Mouse (Mus musculus): ENCODE results near the gene Csf2rb. TPM values are rescaled to one million over a fixed set of nuclear protein-coding genes. Genes with fewer than 3 reads are reported as not detected.
"Not testable (repeated sequence)": the region's sequence is repeated elsewhere in the genome, so short reads cannot be mapped to it uniquely, and the experiment has no call there.

The Csf2rb gene
- polyA plus RNA-seq, 1 experiment from 2014 or later: 1.1 TPM

GRCm38 (mm10) chr15:78309865-78310264 lies 15.7 kb upstream of the Csf2rb start:
- Histone ChIP-seq H3K9ac (no peak overlapping the region), H3K27me3 (no peaks in the 10 kb centered on the region), H3K27ac (replicated peaks) (no peak overlapping the region), H3K4me2 (no peak overlapping the region), H3K4me1 (replicated peaks) (0 out of 2 replicates have a peak, but pooled peaks cover 4% of the 10 kb centered on the region), H3K36me3 (no peaks in the 10 kb centered on the region), H3K4me3 (no peak overlapping the region), H3K9me3 (no peaks in the 10 kb centered on the region)
- no peak for ATAC-seq (ENCODE audit: low read depth)
- 30% methylated on average over 5 of the region's 5 CpGs for WGBS

DNA sequence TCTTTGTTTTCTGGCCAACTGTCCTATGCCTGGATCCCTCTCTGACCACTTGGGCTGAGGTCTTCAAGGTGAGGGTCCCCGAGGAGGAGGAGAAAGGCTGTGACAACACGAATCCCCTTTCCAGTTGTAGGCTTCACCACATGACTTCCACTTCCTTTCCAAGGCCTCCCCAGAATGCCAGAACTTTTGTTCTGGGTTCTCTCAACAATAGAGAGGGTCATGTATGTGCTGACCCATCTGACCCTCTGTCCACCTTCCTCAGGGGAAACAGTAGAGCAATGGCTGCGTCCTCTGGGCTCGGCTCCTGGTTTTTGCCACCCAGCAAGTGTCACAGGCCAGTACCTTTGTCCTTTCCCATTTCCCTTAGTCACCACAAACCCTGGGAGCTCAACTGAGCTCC lies 14.6 kb upstream of the Csf2rb start:
- Histone ChIP-seq H3K4me3 (no peak overlapping the region), H3K9ac (no peak overlapping the region), H3K9me3 (no peaks in the 10 kb centered on the region), H3K4me2 (no peak overlapping the region), H3K36me3 (no peaks in the 10 kb centered on the region), H3K4me1 (replicated peaks) (0 out of 2 replicates have a peak, but pooled peaks cover 4% of the 10 kb centered on the region), H3K27ac (replicated peaks) (no peak overlapping the region), H3K27me3 (peaks cover 5% of the 10 kb centered on the region; the same call in 1 of the 2 replicates)
- ATAC-seq (ENCODE audit: low read depth): no peak
- WGBS: 83% methylated on average over 4 of the region's 4 CpGs

- not testable (repeated sequence) for ATAC-seq (ENCODE audit: low read depth); H3K4me1 ChIP-seq (replicated peaks); H3K4me2 ChIP-seq; H3K36me3 ChIP-seq; H3K27ac ChIP-seq (replicated peaks); H3K4me3 ChIP-seq; H3K27me3 ChIP-seq; H3K9me3 ChIP-seq; H3K9ac ChIP-seq
- 83% methylated on average over 4 of the region's 4 CpGs for WGBS
These were observed 12.9 kb upstream of the Csf2rb start for GRCm38 (mm10) chr15:78312421-78313233.

GRCm38 (mm10) chr15:78313659-78314058 lies 11.9 kb upstream of the Csf2rb start:
- H3K27ac ChIP-seq (replicated peaks); H3K4me3 ChIP-seq; H3K36me3 ChIP-seq; H3K4me2 ChIP-seq; H3K27me3 ChIP-seq; ATAC-seq (ENCODE audit: low read depth); H3K9ac ChIP-seq; H3K9me3 ChIP-seq; H3K4me1 ChIP-seq (replicated peaks): not testable (repeated sequence)
- WGBS: 89% methylated on average over 5 of the region's 5 CpGs

GRCm38 (mm10) chr15:78318338-78319171 lies 7.0 kb upstream of the Csf2rb start:
- not testable (repeated sequence) for H3K9me3 ChIP-seq; H3K36me3 ChIP-seq; H3K4me3 ChIP-seq; H3K4me1 ChIP-seq (replicated peaks); H3K27ac ChIP-seq (replicated peaks); H3K27me3 ChIP-seq; ATAC-seq (ENCODE audit: low read depth); H3K9ac ChIP-seq; H3K4me2 ChIP-seq
- 91% methylated on average over 2 of the region's 2 CpGs for WGBS

DNA sequence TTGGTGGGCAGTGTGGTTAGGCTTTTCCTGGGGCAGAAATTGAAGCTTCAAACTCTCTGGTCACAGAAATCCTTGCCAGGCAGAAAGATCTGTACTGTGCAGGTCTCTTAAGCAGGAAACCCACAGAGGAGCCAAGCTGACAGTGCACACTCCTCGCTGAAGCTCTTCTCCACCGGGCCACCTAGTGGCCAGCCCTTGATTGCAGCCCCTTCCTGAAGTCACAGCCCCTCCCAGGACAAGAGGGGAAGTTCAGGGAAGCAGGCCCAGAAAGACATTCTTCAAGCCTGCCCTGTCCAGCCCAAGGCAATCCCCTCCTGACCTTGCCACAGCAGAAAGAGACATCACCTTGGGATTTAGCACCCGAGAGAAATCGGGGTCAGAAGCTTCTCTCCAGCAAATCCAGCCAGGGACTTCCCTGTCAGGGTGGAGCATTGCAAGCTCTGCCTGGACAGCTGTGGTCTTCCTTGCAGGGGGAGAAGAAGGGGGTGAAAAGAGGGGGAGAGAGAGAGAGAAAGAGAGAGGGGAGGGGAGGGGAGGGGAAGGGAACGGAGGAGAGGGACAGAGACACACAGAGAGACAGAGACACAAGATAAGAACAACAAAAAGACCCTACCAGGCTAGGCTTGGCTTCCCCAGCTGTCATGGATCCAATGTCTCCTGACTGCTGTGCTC lies 4.6 kb upstream of the Csf2rb start:
- H3K4me2 ChIP-seq: no peak overlapping the region
- ATAC-seq (ENCODE audit: low read depth): 0 out of 2 replicates have a peak, but pooled peaks have one; percentile 32
- H3K27ac ChIP-seq (replicated peaks): no peak overlapping the region
- 21% methylated on average over 5 of the region's 5 CpGs for WGBS
- H3K9ac ChIP-seq: no peak overlapping the region
- no peaks in the 10 kb centered on the region for H3K4me1 ChIP-seq (replicated peaks)
- no peaks in the 10 kb centered on the region for H3K27me3 ChIP-seq
- no peaks in the 10 kb centered on the region for H3K36me3 ChIP-seq
- H3K4me3 ChIP-seq: no peak overlapping the region
- H3K9me3 ChIP-seq: no peaks in the 10 kb centered on the region

DNA sequence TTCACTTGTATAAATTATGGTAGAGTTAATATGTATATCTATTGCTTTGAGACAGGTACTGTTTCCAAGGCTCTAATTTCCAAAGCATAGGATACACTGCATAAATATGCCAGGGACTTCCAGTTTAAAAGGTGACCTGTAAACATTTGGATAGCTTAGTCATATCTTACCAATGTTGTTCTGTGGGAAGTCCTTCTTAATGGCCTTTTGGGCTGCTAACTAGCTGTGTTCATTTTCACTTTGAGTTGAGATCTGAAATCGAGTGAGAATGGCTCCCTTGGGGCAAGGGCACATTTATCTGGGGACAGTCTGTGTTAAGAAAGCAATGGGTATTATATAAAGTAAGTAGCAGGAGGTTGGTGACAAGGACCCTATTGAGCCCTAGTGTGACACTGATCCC lies 2.2 kb upstream of the Csf2rb start:
- no peaks in the 10 kb centered on the region for H3K9me3 ChIP-seq
- no peaks in the 10 kb centered on the region for H3K4me1 ChIP-seq (replicated peaks)
- H3K27ac ChIP-seq (replicated peaks): no peak overlapping the region
- H3K9ac ChIP-seq: no peak overlapping the region
- no peak overlapping the region for H3K4me2 ChIP-seq
- 59% methylated on average over 1 of the region's 1 CpGs for WGBS
- no peak for ATAC-seq (ENCODE audit: low read depth)
- no peaks in the 10 kb centered on the region for H3K36me3 ChIP-seq
- no peak overlapping the region for H3K4me3 ChIP-seq
- no peaks in the 10 kb centered on the region for H3K27me3 ChIP-seq

DNA sequence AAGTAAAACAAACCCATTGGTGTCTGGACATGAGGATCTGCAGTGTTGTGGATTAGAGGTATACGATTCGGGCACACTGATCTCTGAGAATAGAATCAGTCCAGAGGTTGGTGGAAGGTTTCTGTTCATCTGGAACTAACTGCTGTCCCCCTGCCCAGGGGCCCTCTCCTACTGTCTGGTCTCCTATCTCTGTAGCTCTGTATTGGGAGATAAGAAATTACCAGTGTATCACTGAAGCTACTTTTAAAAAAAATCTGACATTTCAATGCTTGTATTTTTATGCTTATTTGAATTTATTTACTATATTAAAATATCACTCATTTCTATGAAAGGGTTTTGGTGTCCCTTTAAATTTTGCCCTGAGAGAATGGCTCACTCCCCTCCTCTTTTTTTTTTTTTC lies 1.3 kb upstream of the Csf2rb start:
- Histone ChIP-seq H3K36me3 (no peaks in the 10 kb centered on the region), H3K4me3 (no peak overlapping the region), H3K27me3 (no peaks in the 10 kb centered on the region), H3K9me3 (no peaks in the 10 kb centered on the region), H3K4me1 (replicated peaks) (no peaks in the 10 kb centered on the region), H3K27ac (replicated peaks) (no peak overlapping the region), H3K4me2 (no peak overlapping the region), H3K9ac (no peak overlapping the region)
- no peak for ATAC-seq (ENCODE audit: low read depth)
- WGBS: 93% methylated on average over 2 of the region's 2 CpGs

GRCm38 (mm10) chr15:78326747-78327146 lies 1.2 kb downstream of the Csf2rb start:
- H3K27ac ChIP-seq (replicated peaks): no peak overlapping the region
- H3K4me3 ChIP-seq: no peak overlapping the region
- ATAC-seq (ENCODE audit: low read depth): no peak
- H3K4me2 ChIP-seq: no peak overlapping the region
- no peaks in the 10 kb centered on the region for H3K36me3 ChIP-seq
- no peaks in the 10 kb centered on the region for H3K27me3 ChIP-seq
- WGBS: 91% methylated on average over 10 of the region's 10 CpGs
- no peak overlapping the region for H3K9ac ChIP-seq
- H3K4me1 ChIP-seq (replicated peaks): no peaks in the 10 kb centered on the region
- H3K9me3 ChIP-seq: no peaks in the 10 kb centered on the region

GRCm38 (mm10) chr15:78327753-78328341 lies 2.3 kb downstream of the Csf2rb start:
- H3K4me1 ChIP-seq (replicated peaks); H3K4me2 ChIP-seq; ATAC-seq (ENCODE audit: low read depth); H3K27me3 ChIP-seq; H3K4me3 ChIP-seq; H3K36me3 ChIP-seq; H3K9ac ChIP-seq; H3K27ac ChIP-seq (replicated peaks); H3K9me3 ChIP-seq: not testable (repeated sequence)
- WGBS: 80% methylated on average over 6 of the region's 6 CpGs

DNA sequence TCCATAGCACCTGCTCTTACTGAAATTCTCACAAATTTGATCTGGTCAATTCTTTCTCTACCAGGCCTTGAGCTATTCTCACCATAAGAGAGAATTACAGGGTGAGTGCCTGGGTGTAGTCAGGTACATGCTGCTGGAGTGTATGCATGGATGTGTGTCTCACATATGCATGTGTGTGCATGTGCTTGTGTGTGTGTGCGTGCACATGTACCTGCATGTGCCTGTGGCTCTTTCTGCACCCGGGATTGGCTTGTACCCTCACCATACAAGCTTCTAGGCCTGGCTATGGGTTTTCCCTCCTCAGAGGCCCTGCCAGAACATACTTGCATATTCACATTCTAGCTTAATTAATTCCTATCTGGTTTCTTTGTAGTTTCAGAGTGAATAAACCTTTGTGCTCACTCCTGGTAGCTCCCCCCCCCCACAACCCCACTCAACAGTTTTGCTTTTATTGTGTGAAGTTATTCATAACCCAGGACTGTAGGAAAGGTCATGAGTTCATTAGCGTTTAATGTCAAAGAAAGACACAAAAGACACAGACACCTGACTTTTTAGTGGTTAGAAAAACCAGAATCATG lies 3.1 kb downstream of the Csf2rb start:
- Histone ChIP-seq H3K9ac (no peak overlapping the region), H3K4me3 (no peak overlapping the region), H3K36me3 (no peaks in the 10 kb centered on the region), H3K4me1 (replicated peaks) (no peaks in the 10 kb centered on the region), H3K4me2 (no peak overlapping the region), H3K9me3 (no peaks in the 10 kb centered on the region), H3K27me3 (no peaks in the 10 kb centered on the region), H3K27ac (replicated peaks) (no peak overlapping the region)
- WGBS: 65% methylated on average over 3 of the region's 3 CpGs
- ATAC-seq (ENCODE audit: low read depth): no peak
